Mouse (Mus musculus): ENCODE data around the gene Pacsin2.
"Not testable (repeated sequence)": the region's sequence is repeated elsewhere in the genome, so short reads cannot be mapped to it uniquely, and the experiment has no call there.

Gene Pacsin2

GRCm38 (mm10) chr15:83374076-83374475 lies 90.3 kb downstream of the Pacsin2 start:
- no peak for DNase-seq (ENCODE audit: low read depth)

- not testable (repeated sequence) for DNase-seq (ENCODE audit: low read depth)
These were observed 95.7 kb downstream of the Pacsin2 start for GRCm38 (mm10) chr15:83368702-83369101.

- no peak for DNase-seq (ENCODE audit: low read depth)
These were observed 96.1 kb downstream of the Pacsin2 start for GRCm38 (mm10) chr15:83368261-83368660.

GRCm38 (mm10) chr15:83366933-83367552 lies 97.4 kb downstream of the Pacsin2 start:
- no peak for DNase-seq (ENCODE audit: low read depth)

- no peak for DNase-seq (ENCODE audit: low read depth)
These were observed 98.7 kb downstream of the Pacsin2 start for GRCm38 (mm10) chr15:83365697-83366096.

- DNase-seq (ENCODE audit: low read depth): no peak
These were observed 100.2 kb downstream of the Pacsin2 start for GRCm38 (mm10) chr15:83364194-83364593.

GRCm38 (mm10) chr15:83362813-83363212 lies 101.6 kb downstream of the Pacsin2 start:
- not testable (repeated sequence) for DNase-seq (ENCODE audit: low read depth)

- DNase-seq (ENCODE audit: low read depth): not testable (repeated sequence)
These were observed 103.5 kb downstream of the Pacsin2 start for GRCm38 (mm10) chr15:83360899-83361298.

GRCm38 (mm10) chr15:83360140-83360539 lies 104.3 kb downstream of the Pacsin2 start:
- peak; percentile 32 for DNase-seq (ENCODE audit: low read depth)

- DNase-seq (ENCODE audit: low read depth): no peak
These were observed 105.9 kb downstream of the Pacsin2 start for GRCm38 (mm10) chr15:83358476-83358875.

- no peak for DNase-seq (ENCODE audit: low read depth)
These were observed 112.9 kb downstream of the Pacsin2 start for GRCm38 (mm10) chr15:83351546-83351945.

GRCm38 (mm10) chr15:83350859-83351258 lies 113.5 kb downstream of the Pacsin2 start:
- DNase-seq (ENCODE audit: low read depth): no peak

- peak; percentile 96 for DNase-seq (ENCODE audit: low read depth)
These were observed 114.3 kb downstream of the Pacsin2 start, which contains the start of gene Arfgap3 for GRCm38 (mm10) chr15:83349954-83350711. Arfgap3 (minus strand) TSS chr15:83350247.

GRCm38 (mm10) chr15:83349225-83349953 lies 115.0 kb downstream of the Pacsin2 start:
- no peak for DNase-seq (ENCODE audit: low read depth)

- DNase-seq (ENCODE audit: low read depth): no peak
These were observed 115.7 kb downstream of the Pacsin2 start for GRCm38 (mm10) chr15:83348747-83349146.

- no peak for DNase-seq (ENCODE audit: low read depth)
These were observed 118.4 kb downstream of the Pacsin2 start for GRCm38 (mm10) chr15:83345898-83346529.

- DNase-seq (ENCODE audit: low read depth): peak; percentile 36
These were observed 119.5 kb downstream of the Pacsin2 start for GRCm38 (mm10) chr15:83344956-83345355.

GRCm38 (mm10) chr15:83344157-83344556 lies 120.2 kb downstream of the Pacsin2 start:
- no peak for DNase-seq (ENCODE audit: low read depth)

- no peak for DNase-seq (ENCODE audit: low read depth)
These were observed 125.5 kb downstream of the Pacsin2 start for GRCm38 (mm10) chr15:83338908-83339307.

- DNase-seq (ENCODE audit: low read depth): peak; percentile 38
These were observed 126.2 kb downstream of the Pacsin2 start for GRCm38 (mm10) chr15:83337903-83338870.

GRCm38 (mm10) chr15:83332373-83332772 lies 132.0 kb downstream of the Pacsin2 start:
- peak; percentile 49 for DNase-seq (ENCODE audit: low read depth)
